Mouse (Mus musculus) limb, embryonic 12.5 days (tissue): Measurements from ENCODE around the gene Vsir. TPM values are rescaled to one million over a fixed set of nuclear protein-coding genes. Genes with fewer than 3 reads are reported as not detected.

ENCODE experiments used
- ATAC-seq: fragments of 200-750 bp; cut with Nextera tagmentation; 2 replicates; pipeline ENCODE4 v1.8.0; 2017; ENCODE audit warnings: low read depth, moderate TSS enrichment; ENCODE audit not compliant: insufficient number of reproducible peaks, insufficient read depth, low FRiP score, low TSS enrichment
- H3K27ac ChIP-seq: fragments of 300-500 bp; sonication (generic); 2 replicates; pipeline ENCODE4 v1.5.1; 2016; ENCODE audit warnings: mild to moderate bottlenecking, moderate library complexity
- H3K27me3 ChIP-seq: fragments of 300-500 bp; sonication (generic); 2 replicates; pipeline ENCODE4 v1.6.1; 2016; ENCODE audit warnings: mild to moderate bottlenecking, moderate library complexity
- H3K36me3 ChIP-seq: fragments of 300-500 bp; sonication (generic); 2 replicates; pipeline ENCODE4 v1.6.1; 2016; ENCODE audit warnings: mild to moderate bottlenecking, moderate library complexity
- H3K4me1 ChIP-seq: fragments of 300-500 bp; sonication (generic); replicated peaks from 2 replicates; pipeline ENCODE4 v1.6.1; 2016
- H3K4me2 ChIP-seq: fragments of 300-500 bp; sonication (generic); 2 replicates; pipeline ENCODE4 v1.6.1; 2016; ENCODE audit warnings: mild to moderate bottlenecking, moderate library complexity
- H3K4me3 ChIP-seq: fragments of 300-500 bp; sonication (generic); replicated peaks from 2 replicates; pipeline ENCODE4 v1.5.1; 2016; ENCODE audit warnings: mild to moderate bottlenecking
- H3K9ac ChIP-seq: fragments of 300-500 bp; sonication (generic); replicated peaks from 2 replicates; pipeline ENCODE4 v1.6.1; 2016; ENCODE audit warnings: mild to moderate bottlenecking, moderate library complexity
- H3K9me3 ChIP-seq: fragments of 300-500 bp; sonication (generic); 2 replicates; pipeline ENCODE4 v1.6.1; 2016; ENCODE audit warnings: mild to moderate bottlenecking, moderate library complexity
- WGBS: fragments of 180-500 bp; shearing (Covaris S2); methylation state at CpG from one replicate; pipeline ENCODE4 v1.1.7; 2016; 5-methylcytosine and 5-hydroxymethylcytosine counted together
- polyA plus RNA-seq: library from polyadenylated mRNA; unstranded; fragments of >200 nt; fragmentation: Nextera tagmentation; extraction: Ambion mirVana; gene quantifications from 2 replicates; pipeline ENCODE4 v1.2.1, GENCODE M21; 2016

The Vsir gene
- polyA plus RNA-seq, 1 experiment from 2014 or later: 1.8 TPM

DNA sequence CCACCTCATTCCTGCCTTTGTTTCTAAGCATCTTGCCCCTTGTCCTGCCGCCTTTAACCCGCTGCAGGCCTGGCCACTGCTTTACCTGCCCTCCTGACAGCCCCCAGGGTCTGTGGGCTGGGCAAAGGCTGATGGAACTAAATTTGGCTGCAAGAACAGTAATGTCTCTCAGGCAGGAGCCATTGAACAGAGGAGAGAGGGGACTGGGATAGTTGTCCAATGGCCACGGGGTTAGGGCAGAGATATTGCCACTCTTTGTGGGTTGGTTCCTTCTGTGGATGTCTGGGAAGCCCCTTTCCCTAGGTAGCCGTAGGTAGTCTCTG lies 7.3 kb downstream of the Vsir start:
- 91% methylated on average over 4 of the region's 4 CpGs for WGBS
- peak overlapping the region; percentile 62; the same call in 1 of the 2 replicates for H3K27ac ChIP-seq

DNA sequence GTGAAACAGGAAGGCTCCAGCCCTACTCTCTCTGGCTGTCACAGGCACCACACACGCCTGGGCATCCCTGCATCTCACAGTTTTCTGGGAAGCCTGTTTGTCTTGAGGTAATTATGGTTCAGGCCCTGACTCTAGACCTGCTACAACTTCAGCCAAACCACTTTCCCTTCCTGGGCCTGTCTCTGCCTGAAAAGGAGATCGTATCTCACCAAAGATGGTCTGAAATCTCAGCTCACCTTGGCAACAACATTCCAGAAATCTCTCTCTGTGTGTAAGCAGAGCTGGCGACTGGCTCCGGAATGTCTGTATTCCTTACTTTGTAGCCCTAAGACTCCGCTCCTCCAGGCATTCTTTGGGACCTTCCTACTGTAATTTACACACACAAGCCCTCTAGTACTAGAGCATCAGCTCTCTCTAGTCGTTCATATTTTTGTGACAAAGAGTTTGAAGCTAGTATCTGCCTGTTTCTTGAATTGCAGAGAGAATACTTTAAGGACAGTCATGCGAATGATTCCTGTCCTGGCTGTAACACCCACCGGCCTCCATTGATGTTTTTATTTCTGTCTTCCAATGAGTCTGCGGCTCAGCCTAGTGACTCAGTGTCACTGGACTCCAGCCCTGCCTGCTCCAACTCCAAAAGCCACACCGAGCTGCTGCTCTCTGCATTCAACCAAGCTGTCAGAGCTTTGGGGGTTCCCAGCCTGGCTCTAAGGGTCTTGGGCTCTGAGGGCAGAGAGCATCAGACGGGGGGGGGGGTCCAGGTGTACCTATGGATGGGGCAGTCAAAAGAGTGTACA lies 8.4 kb downstream of the Vsir start:
- Histone ChIP-seq H3K4me3 (no peak overlapping the region), H3K27ac (peak overlapping the region; percentile 59; the same call in 1 of the 2 replicates), H3K4me2 (no peak overlapping the region), H3K36me3 (no peaks in the 10 kb centered on the region), H3K27me3 (no peaks in the 10 kb centered on the region), H3K9me3 (no peaks in the 10 kb centered on the region), H3K4me1 (peaks cover 33% of the 10 kb centered on the region), H3K9ac (no peak overlapping the region)
- 67% methylated on average over 11 of the region's 11 CpGs for WGBS
- no peak for ATAC-seq

More for the DNA sequence above, 7.3 kb downstream of the Vsir start:
- H3K9me3 ChIP-seq: no peaks in the 10 kb centered on the region
- H3K4me3 ChIP-seq: no peak overlapping the region
- H3K36me3 ChIP-seq: no peaks in the 10 kb centered on the region
- H3K27me3 ChIP-seq: no peaks in the 10 kb centered on the region
- H3K4me2 ChIP-seq: no peak overlapping the region
- H3K4me1 ChIP-seq: peaks cover 43% of the 10 kb centered on the region
- no peak for ATAC-seq
- H3K9ac ChIP-seq: no peak overlapping the region

DNA sequence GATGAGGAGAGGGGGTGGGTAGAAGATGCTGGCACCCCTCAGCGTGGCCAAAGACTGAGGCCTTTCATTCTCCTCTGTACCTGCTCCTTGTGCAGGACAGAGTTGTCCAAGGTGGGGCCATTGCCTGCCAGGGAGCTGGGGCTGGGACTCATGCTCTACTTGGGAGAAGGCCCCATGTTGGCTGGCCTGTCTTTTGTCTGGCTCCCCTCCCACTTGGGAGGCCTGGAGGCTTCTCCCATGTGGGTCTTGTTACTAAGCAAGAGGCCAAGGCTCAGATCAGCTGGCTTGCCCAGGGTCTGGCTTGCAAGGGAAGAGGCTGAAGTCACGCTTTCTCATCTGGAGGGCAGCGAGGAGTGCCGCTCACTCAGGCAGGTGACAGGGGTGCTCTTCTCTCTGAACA lies 10.8 kb downstream of the Vsir start:
- ATAC-seq: no peak
- no peak overlapping the region for H3K4me2 ChIP-seq
- no peaks in the 10 kb centered on the region for H3K36me3 ChIP-seq
- H3K4me1 ChIP-seq: peaks cover 28% of the 10 kb centered on the region
- no peak overlapping the region for H3K27ac ChIP-seq
- H3K9ac ChIP-seq: no peak overlapping the region
- no peaks in the 10 kb centered on the region for H3K27me3 ChIP-seq
- no peak overlapping the region for H3K4me3 ChIP-seq
- WGBS: 78% methylated on average over 4 of the region's 4 CpGs
- no peaks in the 10 kb centered on the region for H3K9me3 ChIP-seq

DNA sequence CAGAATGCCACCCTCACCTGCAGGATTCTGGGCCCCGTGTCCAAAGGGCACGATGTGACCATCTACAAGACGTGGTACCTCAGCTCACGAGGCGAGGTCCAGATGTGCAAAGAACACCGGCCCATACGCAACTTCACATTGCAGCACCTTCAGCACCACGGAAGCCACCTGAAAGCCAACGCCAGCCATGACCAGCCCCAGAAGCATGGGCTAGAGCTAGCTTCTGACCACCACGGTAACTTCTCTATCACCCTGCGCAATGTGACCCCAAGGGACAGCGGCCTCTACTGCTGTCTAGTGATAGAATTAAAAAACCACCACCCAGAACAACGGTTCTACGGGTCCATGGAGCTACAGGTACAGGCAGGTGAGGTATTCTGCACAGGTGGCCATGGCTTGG lies 11.2 kb downstream of the Vsir start:
- Histone ChIP-seq H3K4me3 (no peak overlapping the region), H3K4me1 (peaks cover 33% of the 10 kb centered on the region), H3K27me3 (no peaks in the 10 kb centered on the region), H3K27ac (no peak overlapping the region), H3K36me3 (no peaks in the 10 kb centered on the region), H3K4me2 (no peak overlapping the region), H3K9me3 (no peaks in the 10 kb centered on the region), H3K9ac (no peak overlapping the region)
- 94% methylated on average over 14 of the region's 14 CpGs for WGBS
- ATAC-seq: no peak

DNA sequence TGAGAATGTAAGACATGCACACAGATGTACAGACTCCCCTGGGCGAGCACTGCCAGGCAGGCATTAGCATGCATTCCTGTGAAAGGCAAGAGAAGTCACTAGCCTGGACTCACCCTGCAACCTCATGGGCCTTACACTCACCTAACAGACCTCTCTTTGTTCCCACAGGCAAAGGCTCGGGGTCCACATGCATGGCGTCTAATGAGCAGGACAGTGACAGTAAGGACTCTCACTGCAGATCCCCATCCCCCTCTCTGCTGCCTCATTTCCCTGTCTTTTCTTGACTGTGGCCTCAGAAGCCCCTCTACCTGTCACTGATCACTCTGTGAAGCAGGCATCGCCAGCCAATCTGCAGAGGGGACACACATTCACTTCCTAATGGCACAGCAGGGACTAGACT lies 12.1 kb downstream of the Vsir start:
- Histone ChIP-seq H3K4me1 (peaks cover 31% of the 10 kb centered on the region), H3K4me3 (no peak overlapping the region), H3K27me3 (no peaks in the 10 kb centered on the region), H3K4me2 (no peak overlapping the region), H3K9me3 (no peaks in the 10 kb centered on the region), H3K27ac (no peak overlapping the region), H3K36me3 (no peaks in the 10 kb centered on the region), H3K9ac (no peak overlapping the region)
- ATAC-seq: no peak
- WGBS: 48% methylated on average over 4 of the region's 4 CpGs

DNA sequence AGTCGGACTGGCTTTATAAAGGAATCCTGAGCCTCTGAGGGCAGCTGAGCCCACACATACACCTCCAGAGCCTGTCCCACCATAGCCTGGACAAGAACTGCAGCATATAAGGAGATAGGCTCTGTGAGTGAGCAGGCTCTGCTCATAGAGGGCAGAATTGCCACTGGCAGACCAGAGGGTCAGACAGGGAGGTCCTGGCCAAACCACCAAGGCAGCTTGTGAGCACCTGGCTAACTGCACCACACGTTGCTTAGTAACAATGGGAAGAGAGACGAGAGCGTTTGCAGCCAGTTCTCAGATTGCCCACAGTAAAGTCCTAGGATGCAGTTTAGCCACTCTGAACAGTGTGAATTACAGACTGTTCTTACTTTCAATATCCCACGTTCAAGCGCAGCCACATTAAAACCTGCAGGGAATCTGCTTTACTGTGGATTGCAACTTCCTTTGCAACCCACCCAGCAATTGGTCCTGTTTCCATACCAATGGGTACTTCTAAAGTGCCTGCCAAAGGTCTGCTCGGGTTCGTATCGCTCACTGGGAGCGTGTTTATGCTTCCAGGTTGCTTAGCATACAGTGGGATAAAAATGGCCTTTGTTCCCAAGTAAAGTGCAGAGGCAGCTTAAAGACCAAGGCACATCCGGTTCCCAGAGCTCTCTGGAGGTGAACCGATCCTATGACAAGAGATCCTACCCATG lies 15.1 kb downstream of the Vsir start:
- H3K27ac ChIP-seq: peak overlapping the region; percentile 72; the same call in 1 of the 2 replicates
- no peak overlapping the region for H3K4me2 ChIP-seq
- H3K27me3 ChIP-seq: no peaks in the 10 kb centered on the region
- no peaks in the 10 kb centered on the region for H3K9me3 ChIP-seq
- WGBS: 29% methylated on average over 12 of the region's 12 CpGs
- H3K4me1 ChIP-seq: peaks cover 45% of the 10 kb centered on the region
- H3K36me3 ChIP-seq: no peaks in the 10 kb centered on the region
- H3K4me3 ChIP-seq: no peak overlapping the region
- H3K9ac ChIP-seq: no peak overlapping the region; the same call in 1 of the 2 replicates
- ATAC-seq: no peak

DNA sequence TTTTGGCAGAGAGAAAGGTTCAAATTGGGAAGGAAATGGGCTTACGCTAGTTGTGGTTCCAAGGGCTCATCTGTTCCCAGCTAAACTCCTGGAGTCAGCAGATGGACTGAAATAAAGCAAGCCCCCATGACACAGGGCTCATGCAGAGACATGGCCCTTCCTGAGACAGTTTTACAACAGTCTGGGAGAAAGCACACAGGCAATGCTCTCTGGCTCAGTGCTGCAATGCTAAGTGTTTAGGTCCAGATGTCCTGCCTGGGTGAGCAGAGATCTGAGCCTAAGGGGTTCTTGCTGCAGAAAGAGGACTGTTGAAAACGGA lies 15.6 kb downstream of the Vsir start:
- no peak overlapping the region for H3K9ac ChIP-seq
- H3K4me3 ChIP-seq: no peak overlapping the region
- peaks cover 45% of the 10 kb centered on the region for H3K4me1 ChIP-seq
- H3K4me2 ChIP-seq: no peak overlapping the region
- H3K36me3 ChIP-seq: no peaks in the 10 kb centered on the region
- H3K9me3 ChIP-seq: no peaks in the 10 kb centered on the region
- H3K27ac ChIP-seq: peak overlapping the region; percentile 72
- 31% methylated on average over 2 of the region's 2 CpGs for WGBS
- H3K27me3 ChIP-seq: no peaks in the 10 kb centered on the region
- ATAC-seq: no peak

DNA sequence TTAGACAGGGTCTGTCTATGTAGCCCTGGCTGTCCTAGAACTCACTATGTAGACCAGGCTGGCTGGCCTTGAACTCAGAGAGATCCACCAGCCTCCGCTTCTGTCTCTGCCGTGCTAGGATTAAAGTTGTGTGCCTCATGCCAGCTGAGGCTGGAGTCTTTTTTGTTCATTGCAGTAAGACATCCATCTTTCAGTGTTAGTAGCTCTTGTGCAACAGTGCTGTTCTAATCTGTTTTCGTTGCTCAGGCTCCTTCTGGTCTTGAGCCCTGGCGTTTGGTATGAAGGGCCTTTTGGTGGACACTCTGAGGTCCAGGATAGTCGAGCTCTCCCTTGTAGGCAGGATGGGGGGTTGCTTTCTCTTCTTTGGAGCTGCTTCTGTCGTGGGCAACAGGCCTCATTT lies 16.8 kb downstream of the Vsir start:
- WGBS: 60% methylated on average over 6 of the region's 6 CpGs
- Histone ChIP-seq H3K4me2 (no peak overlapping the region), H3K27me3 (no peaks in the 10 kb centered on the region), H3K4me3 (no peak overlapping the region), H3K36me3 (no peaks in the 10 kb centered on the region), H3K9ac (no peak overlapping the region), H3K27ac (no peak overlapping the region; the same call in 1 of the 2 replicates), H3K4me1 (peaks cover 45% of the 10 kb centered on the region), H3K9me3 (no peaks in the 10 kb centered on the region)
- no peak for ATAC-seq

DNA sequence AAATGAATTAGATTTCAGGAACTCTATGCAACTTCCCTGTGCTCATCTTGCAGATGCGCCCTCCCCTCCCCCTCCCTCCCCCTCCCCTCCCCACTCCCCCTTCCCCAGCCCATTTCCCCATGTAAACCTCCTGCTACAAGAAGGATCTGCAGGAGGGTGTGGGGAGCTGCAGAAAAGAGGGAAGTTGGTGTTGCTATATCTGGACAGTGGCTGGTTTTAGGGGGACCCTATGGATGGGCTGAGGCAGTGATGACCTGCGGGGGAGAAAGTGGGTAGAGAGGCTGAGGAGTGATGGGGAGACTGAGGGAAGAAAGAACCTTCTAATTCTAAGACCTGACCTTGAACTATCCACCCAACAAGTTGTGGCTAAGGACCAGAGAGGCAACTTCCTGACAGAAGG lies 20.5 kb downstream of the Vsir start:
- Histone ChIP-seq H3K4me1 (peaks cover 30% of the 10 kb centered on the region), H3K9me3 (no peaks in the 10 kb centered on the region), H3K36me3 (no peaks in the 10 kb centered on the region), H3K27ac (no peak overlapping the region), H3K27me3 (no peaks in the 10 kb centered on the region), H3K4me2 (no peak overlapping the region), H3K9ac (no peak overlapping the region), H3K4me3 (no peak overlapping the region)
- WGBS: 83% methylated on average over 2 of the region's 2 CpGs
- no peak for ATAC-seq

DNA sequence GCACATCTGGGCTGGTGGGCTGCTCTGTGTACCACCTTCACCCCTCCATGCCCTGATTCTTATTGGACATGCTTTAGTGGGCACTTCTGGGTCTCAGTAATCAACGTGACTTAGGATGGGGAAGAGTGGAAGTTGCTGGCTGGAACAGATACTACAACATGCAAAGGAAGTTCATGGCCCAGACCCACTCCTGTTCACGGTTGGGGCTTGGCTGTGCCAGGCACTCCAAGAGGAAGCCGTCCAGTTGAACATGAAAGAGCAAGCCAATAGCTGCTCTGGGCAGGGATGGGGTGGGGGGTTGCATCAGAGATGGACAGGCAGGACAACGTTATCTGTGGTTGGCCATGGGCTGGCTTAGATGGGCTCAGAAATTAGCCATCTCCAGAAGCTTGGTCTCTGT lies 21.3 kb downstream of the Vsir start:
- H3K9ac ChIP-seq: no peak overlapping the region
- no peaks in the 10 kb centered on the region for H3K9me3 ChIP-seq
- no peak overlapping the region for H3K27ac ChIP-seq
- peaks cover 26% of the 10 kb centered on the region for H3K4me1 ChIP-seq
- 76% methylated on average over 4 of the region's 4 CpGs for WGBS
- no peak overlapping the region for H3K4me2 ChIP-seq
- no peak for ATAC-seq
- H3K4me3 ChIP-seq: no peak overlapping the region
- H3K27me3 ChIP-seq: no peaks in the 10 kb centered on the region
- no peaks in the 10 kb centered on the region for H3K36me3 ChIP-seq

DNA sequence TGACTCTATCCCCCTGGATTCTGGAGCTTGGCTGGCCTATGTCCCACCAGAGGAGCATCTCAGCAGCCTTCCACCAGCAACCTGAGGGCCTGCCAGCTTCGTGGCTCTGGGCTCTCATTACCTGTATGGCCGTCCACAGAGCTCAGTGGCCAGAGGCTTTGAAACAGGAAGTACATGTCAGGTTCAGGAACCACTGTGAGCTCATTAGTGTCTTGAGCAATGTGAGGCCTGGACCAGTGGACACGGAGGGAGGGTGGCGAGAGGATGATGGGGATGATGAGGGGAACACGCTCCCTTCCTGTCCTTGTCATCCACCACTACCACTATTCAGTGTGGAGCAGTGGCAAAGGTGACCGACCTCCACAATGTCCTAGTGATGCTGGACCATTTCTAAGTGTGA lies 22.8 kb downstream of the Vsir start:
- H3K4me3 ChIP-seq: no peak overlapping the region
- H3K4me1 ChIP-seq: peaks cover 28% of the 10 kb centered on the region
- no peak overlapping the region for H3K27ac ChIP-seq
- no peak overlapping the region for H3K9ac ChIP-seq
- ATAC-seq: no peak
- H3K27me3 ChIP-seq: no peaks in the 10 kb centered on the region
- no peaks in the 10 kb centered on the region for H3K9me3 ChIP-seq
- WGBS: 82% methylated on average over 6 of the region's 6 CpGs
- no peaks in the 10 kb centered on the region for H3K36me3 ChIP-seq
- no peak overlapping the region for H3K4me2 ChIP-seq

DNA sequence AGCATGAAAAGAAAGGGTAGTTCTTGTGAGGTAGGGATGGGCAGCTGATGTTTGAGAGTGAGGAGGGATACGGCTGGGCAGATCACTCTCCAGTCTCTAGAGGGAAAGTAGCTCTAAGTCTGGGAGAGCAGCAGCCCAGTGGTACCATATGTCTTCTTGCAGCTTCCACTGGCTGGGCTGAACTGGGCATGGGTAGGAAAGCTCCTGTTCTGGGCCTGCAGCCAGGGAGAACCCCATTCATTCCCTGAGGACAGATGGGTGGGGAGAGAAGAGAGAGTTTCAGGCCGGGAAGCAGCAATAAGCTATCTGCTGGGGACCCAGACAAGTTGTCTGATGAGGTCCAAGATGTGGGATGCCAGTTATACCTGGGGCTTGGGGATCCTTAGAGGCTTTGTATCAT lies 23.4 kb downstream of the Vsir start:
- ATAC-seq: no peak
- H3K4me3 ChIP-seq: no peak overlapping the region
- H3K4me2 ChIP-seq: no peak overlapping the region
- WGBS: 82% methylated on average over 2 of the region's 2 CpGs
- H3K9ac ChIP-seq: no peak overlapping the region
- no peaks in the 10 kb centered on the region for H3K36me3 ChIP-seq
- H3K9me3 ChIP-seq: no peaks in the 10 kb centered on the region
- no peak overlapping the region for H3K27ac ChIP-seq
- H3K4me1 ChIP-seq: peaks cover 22% of the 10 kb centered on the region
- no peaks in the 10 kb centered on the region for H3K27me3 ChIP-seq
